Mouse (Mus musculus): ENCODE measurements at regions not wholly inside any gene's neighbourhood (a gene's known extent, or its start where the extent isn't known, plus 50 kb on each side); places are given as distances from the start of the nearest gene placed in this dataset.
A peak's percentile ranks its signal among the peaks of the same experiment; 100 is the strongest.

GRCm38 (mm10) chr13:110450526-110450925 is 55.7 kb downstream of the Plk2 start:
- Histone ChIP-seq H3K27ac (ENCODE audit: low read depth, low read length) (no peak overlapping the region), H3K9ac (no peak overlapping the region), H3K4me2 (ENCODE audit: low read depth) (no peak overlapping the region), H3K36me3 (ENCODE audit: insufficient read depth) (no peaks in the 10 kb centered on the region), H3K4me3 (ENCODE audit: low read depth, low read length) (no peak overlapping the region), H3K4me1 (ENCODE audit: insufficient read depth) (no peaks in the 10 kb centered on the region), H3K9me3 (ENCODE audit: low read length) (no peaks in the 10 kb centered on the region), H3K27me3 (ENCODE audit: insufficient read depth, low read length) (no peaks in the 10 kb centered on the region)
- ATAC-seq: no peak
- no peak for TF ChIP-seq CTCF (IDR thresholded peaks at IDR 0.05; ENCODE audit: low read depth)
- DNase-seq: no peak
- 18% methylated on average over 1 of the region's 1 CpGs for WGBS

- Histone ChIP-seq H3K4me1 (ENCODE audit: insufficient read depth) (no peaks in the 10 kb centered on the region), H3K27me3 (ENCODE audit: insufficient read depth, low read length) (no peaks in the 10 kb centered on the region), H3K9ac (no peak overlapping the region), H3K4me3 (ENCODE audit: low read depth, low read length) (no peak overlapping the region), H3K36me3 (ENCODE audit: insufficient read depth) (no peaks in the 10 kb centered on the region), H3K4me2 (ENCODE audit: low read depth) (no peak overlapping the region), H3K9me3 (ENCODE audit: low read length) (no peaks in the 10 kb centered on the region), H3K27ac (ENCODE audit: low read depth, low read length) (no peak overlapping the region)
- WGBS: 35% methylated on average over 6 of the region's 6 CpGs
- no peak for TF ChIP-seq CTCF (IDR thresholded peaks at IDR 0.05; ENCODE audit: low read depth)
- ATAC-seq: no peak
- DNase-seq: no peak
Observed at GRCm38 (mm10) chr13:110452009-110452525, 57.2 kb downstream of the Plk2 start.

DNA sequence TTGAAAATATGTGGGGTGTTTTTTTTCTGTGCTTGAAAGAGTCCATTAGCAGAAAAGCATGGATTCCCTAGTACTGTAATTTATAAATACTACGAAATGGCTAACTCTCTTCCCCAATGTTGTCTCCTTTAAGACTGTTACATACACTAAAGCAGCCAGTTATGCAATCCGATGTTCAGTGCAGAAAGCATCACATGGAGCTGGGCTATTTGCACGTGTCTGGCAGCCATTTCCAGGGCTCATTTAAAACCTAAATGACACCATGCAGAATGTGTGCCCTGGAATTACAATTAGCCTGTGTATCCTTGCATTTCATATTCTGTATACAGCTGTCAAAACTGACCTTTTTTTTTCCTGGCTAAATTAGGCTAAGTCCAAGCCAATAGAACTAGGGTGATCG is 60.2 kb downstream of the Plk2 start:
- no peak for TF ChIP-seq CTCF (IDR thresholded peaks at IDR 0.05; ENCODE audit: low read depth)
- DNase-seq (peak; percentile 54), ATAC-seq (peak; percentile 78)
- no peaks in the 10 kb centered on the region for H3K4me1 ChIP-seq (ENCODE audit: insufficient read depth)
- H3K9me3 ChIP-seq (ENCODE audit: low read length): no peaks in the 10 kb centered on the region
- no peaks in the 10 kb centered on the region for H3K27me3 ChIP-seq (ENCODE audit: insufficient read depth, low read length)
- H3K4me2 ChIP-seq (ENCODE audit: low read depth): no peak overlapping the region
- no peaks in the 10 kb centered on the region for H3K36me3 ChIP-seq (ENCODE audit: insufficient read depth)
- H3K4me3 ChIP-seq (ENCODE audit: low read depth, low read length): no peak overlapping the region
- H3K9ac ChIP-seq: no peak overlapping the region
- WGBS: 37% methylated on average over 4 of the region's 4 CpGs
- H3K27ac ChIP-seq (ENCODE audit: low read depth, low read length): no peak overlapping the region

GRCm38 (mm10) chr13:110455569-110456196 is 60.8 kb downstream of the Plk2 start:
- no peak for ATAC-seq
- TF ChIP-seq CTCF (IDR thresholded peaks at IDR 0.05; ENCODE audit: low read depth): no peak
- no peaks in the 10 kb centered on the region for H3K9me3 ChIP-seq (ENCODE audit: low read length)

GRCm38 (mm10) chr13:110458701-110459100 is 63.9 kb downstream of the Plk2 start:
- ATAC-seq (no peak), DNase-seq (no peak)
- 77% methylated on average over 4 of the region's 4 CpGs for WGBS

More at GRCm38 (mm10) chr13:110455569-110456196, 60.8 kb downstream of the Plk2 start:
- H3K4me2 ChIP-seq (ENCODE audit: low read depth): no peak overlapping the region
- DNase-seq: no peak
- WGBS: 83% methylated on average over 5 of the region's 5 CpGs
- H3K9ac ChIP-seq: no peak overlapping the region
- no peaks in the 10 kb centered on the region for H3K4me1 ChIP-seq (ENCODE audit: insufficient read depth)
- H3K36me3 ChIP-seq (ENCODE audit: insufficient read depth): no peaks in the 10 kb centered on the region
- H3K27ac ChIP-seq (ENCODE audit: low read depth, low read length): no peak overlapping the region
- H3K4me3 ChIP-seq (ENCODE audit: low read depth, low read length): no peak overlapping the region
- no peaks in the 10 kb centered on the region for H3K27me3 ChIP-seq (ENCODE audit: insufficient read depth, low read length)

GRCm38 (mm10) chr13:110461581-110461980 is 66.7 kb downstream of the Plk2 start:
- 53% methylated on average over 13 of the region's 13 CpGs for WGBS
- no peak overlapping the region for H3K27ac ChIP-seq (ENCODE audit: low read depth, low read length)
- ATAC-seq (no peak), DNase-seq (no peak)
- H3K9me3 ChIP-seq (ENCODE audit: low read length): no peaks in the 10 kb centered on the region
- no peaks in the 10 kb centered on the region for H3K4me1 ChIP-seq (ENCODE audit: insufficient read depth)
- no peak overlapping the region for H3K4me2 ChIP-seq (ENCODE audit: low read depth)
- no peaks in the 10 kb centered on the region for H3K27me3 ChIP-seq (ENCODE audit: insufficient read depth, low read length)
- H3K36me3 ChIP-seq (ENCODE audit: insufficient read depth): no peaks in the 10 kb centered on the region
- H3K4me3 ChIP-seq (ENCODE audit: low read depth, low read length): no peak overlapping the region
- TF ChIP-seq CTCF (IDR thresholded peaks at IDR 0.05; ENCODE audit: low read depth): no peak
- H3K9ac ChIP-seq: no peak overlapping the region

More at GRCm38 (mm10) chr13:110458701-110459100, 63.9 kb downstream of the Plk2 start:
- TF ChIP-seq CTCF (IDR thresholded peaks at IDR 0.05; ENCODE audit: low read depth): no peak
- Histone ChIP-seq H3K9me3 (ENCODE audit: low read length) (no peaks in the 10 kb centered on the region), H3K36me3 (ENCODE audit: insufficient read depth) (no peaks in the 10 kb centered on the region), H3K4me2 (ENCODE audit: low read depth) (no peak overlapping the region), H3K4me3 (ENCODE audit: low read depth, low read length) (no peak overlapping the region), H3K4me1 (ENCODE audit: insufficient read depth) (no peaks in the 10 kb centered on the region), H3K9ac (no peak overlapping the region), H3K27ac (ENCODE audit: low read depth, low read length) (no peak overlapping the region), H3K27me3 (ENCODE audit: insufficient read depth, low read length) (no peaks in the 10 kb centered on the region)

GRCm38 (mm10) chr13:110471526-110471925 is 76.7 kb downstream of the Plk2 start:
- Histone ChIP-seq H3K4me2 (ENCODE audit: low read depth) (no peak overlapping the region), H3K27ac (ENCODE audit: low read depth, low read length) (no peak overlapping the region), H3K4me3 (ENCODE audit: low read depth, low read length) (no peak overlapping the region), H3K36me3 (ENCODE audit: insufficient read depth) (no peaks in the 10 kb centered on the region), H3K27me3 (ENCODE audit: insufficient read depth, low read length) (no peaks in the 10 kb centered on the region), H3K4me1 (ENCODE audit: insufficient read depth) (no peaks in the 10 kb centered on the region), H3K9me3 (ENCODE audit: low read length) (no peaks in the 10 kb centered on the region), H3K9ac (no peak overlapping the region)
- TF ChIP-seq CTCF (IDR thresholded peaks at IDR 0.05; ENCODE audit: low read depth): no peak
- ATAC-seq (no peak), DNase-seq (no peak)
- WGBS: 66% methylated on average over 4 of the region's 4 CpGs

All from forebrain, postnatal 0 days (tissue).